Mouse (Mus musculus): ENCODE data around the gene Gm5767. TPM values are rescaled to one million over a fixed set of nuclear protein-coding genes. Genes with fewer than 3 reads are reported as not detected.

The Gm5767 gene
- polyA plus RNA-seq, 1 experiment from 2014 or later = not detected

DNA sequence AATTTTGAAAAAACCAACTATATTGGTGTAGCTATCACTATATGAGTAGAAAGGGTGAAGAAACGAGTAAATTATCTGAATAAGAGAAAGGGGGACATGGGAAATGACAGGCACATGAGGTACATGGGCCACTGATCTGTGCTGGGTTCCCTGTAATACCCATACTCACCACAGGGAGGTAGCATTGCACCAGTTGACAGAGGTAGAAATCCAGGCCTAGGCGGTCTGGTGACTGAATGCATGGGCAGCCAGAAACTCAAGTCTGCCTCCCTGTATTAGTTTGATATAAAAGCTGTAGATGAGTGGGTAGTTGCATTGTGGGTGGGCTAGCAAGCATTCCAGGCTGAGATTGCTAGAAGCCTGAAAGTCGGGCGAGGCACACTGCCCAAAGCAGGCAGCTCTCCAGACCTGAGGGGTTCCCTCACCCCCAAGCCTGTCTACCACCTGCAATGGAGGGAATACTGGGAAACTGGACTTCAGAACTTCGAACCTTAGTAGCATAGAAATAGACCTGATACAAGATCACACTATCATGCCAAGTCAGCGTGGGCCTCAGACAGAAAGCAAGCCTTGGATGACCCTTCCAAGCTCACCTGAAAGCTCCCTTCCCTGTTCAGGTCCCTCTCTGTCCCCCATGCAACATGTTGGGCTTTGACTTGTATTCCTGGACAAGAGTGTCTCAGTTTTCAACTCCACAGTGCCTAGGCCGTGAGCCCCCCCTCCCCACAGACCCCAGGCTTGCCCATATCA, 5.7 kb downstream of the Gm5767 start:
- peak; percentile 62 for ATAC-seq
- no peak overlapping the region for H3K27ac ChIP-seq (ENCODE audit: low read length)
- H3K27me3 ChIP-seq (ENCODE audit: control insufficient read depth, insufficient read depth, low read depth, low read length) = no peaks in the 10 kb centered on the region
- H3K4me3 ChIP-seq (ENCODE audit: low read depth, low read length) = no peak overlapping the region
- H3K4me2 ChIP-seq (ENCODE audit: low read length) = no peak overlapping the region
- 57% methylated on average over 7 of the region's 7 CpGs for WGBS
- peaks cover 7% of the 10 kb centered on the region; the same call in 1 of the 2 replicates for H3K36me3 ChIP-seq (ENCODE audit: control insufficient read depth, insufficient read depth, low read length)
- no peaks in the 10 kb centered on the region for H3K4me1 ChIP-seq (ENCODE audit: control insufficient read depth, insufficient read depth, low read length)
- no peak overlapping the region for H3K9ac ChIP-seq (ENCODE audit: low read depth, low read length)
- H3K9me3 ChIP-seq (replicated peaks; ENCODE audit: control insufficient read depth, low read length, poor library complexity, severe bottlenecking) = no peaks in the 10 kb centered on the region

DNA sequence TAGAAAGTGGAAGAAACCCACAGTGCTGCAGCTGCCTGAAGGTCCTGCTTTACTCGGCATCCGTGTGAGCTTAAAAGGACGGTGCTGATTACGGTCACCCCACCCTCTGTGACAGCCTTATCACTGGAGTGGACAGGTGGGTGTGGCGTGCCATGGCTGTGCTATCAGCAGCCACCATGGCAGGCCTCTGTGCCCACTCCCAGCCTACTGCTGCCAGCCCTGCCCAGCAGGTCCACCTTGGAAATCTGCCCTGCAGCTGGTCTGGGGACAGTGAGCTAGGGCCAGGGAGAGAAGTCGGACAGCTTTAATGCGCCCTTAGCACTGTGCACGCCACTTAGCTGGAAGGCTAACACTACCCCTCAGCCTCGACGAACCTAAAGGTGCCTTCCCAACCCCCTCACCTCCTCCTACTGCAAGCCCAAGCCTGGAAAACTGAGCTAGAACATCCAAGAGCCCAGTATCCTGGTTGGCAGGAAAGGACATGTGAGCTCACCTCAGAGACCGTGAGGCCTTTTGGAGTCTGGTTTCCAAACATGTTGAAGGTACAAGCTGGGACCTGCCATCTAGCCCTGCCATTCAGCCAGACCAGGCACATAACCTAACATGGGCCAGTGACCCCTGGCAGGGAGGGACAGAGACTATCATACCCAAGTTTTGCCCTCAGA, 6.4 kb downstream of the Gm5767 start:
- no peaks in the 10 kb centered on the region for H3K4me1 ChIP-seq (ENCODE audit: control insufficient read depth, insufficient read depth, low read length)
- no peak overlapping the region for H3K9ac ChIP-seq (ENCODE audit: low read depth, low read length)
- no peak overlapping the region for H3K4me2 ChIP-seq (ENCODE audit: low read length)
- H3K9me3 ChIP-seq (replicated peaks; ENCODE audit: control insufficient read depth, low read length, poor library complexity, severe bottlenecking) = no peaks in the 10 kb centered on the region
- no peak overlapping the region for H3K4me3 ChIP-seq (ENCODE audit: low read depth, low read length)
- ATAC-seq = no peak
- H3K27me3 ChIP-seq (ENCODE audit: control insufficient read depth, insufficient read depth, low read depth, low read length) = no peaks in the 10 kb centered on the region
- 83% methylated on average over 11 of the region's 11 CpGs for WGBS
- H3K27ac ChIP-seq (ENCODE audit: low read length) = no peak overlapping the region
- peaks cover 7% of the 10 kb centered on the region; the same call in 1 of the 2 replicates for H3K36me3 ChIP-seq (ENCODE audit: control insufficient read depth, insufficient read depth, low read length)

DNA sequence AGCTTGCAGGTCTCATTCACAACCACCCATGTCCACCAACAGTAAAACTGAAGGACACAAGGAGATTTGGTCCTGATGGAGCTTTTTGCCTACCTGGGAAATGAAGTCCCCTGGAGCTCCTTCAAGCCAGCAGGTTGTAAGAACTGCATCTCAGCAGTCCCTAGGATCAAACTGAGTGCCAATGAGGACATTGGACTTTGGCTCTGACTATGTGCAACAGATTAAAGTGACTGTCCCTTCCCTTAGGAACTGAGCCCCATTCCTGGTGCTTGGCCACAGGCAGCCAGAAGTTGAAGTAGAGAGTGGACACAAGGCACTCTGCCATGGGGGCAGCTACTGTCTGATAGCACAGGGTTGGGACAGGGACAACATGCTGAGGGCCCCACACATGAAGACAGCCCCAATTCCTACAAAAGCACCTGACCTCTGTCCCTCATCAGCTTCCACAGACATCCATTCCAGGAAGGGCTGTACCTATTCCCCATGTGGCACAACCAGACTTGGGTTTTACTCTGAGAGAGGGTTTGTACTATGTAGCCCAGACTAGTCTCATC, 7.1 kb downstream of the Gm5767 start:
- H3K4me2 ChIP-seq (ENCODE audit: low read length) = no peak overlapping the region
- H3K27ac ChIP-seq (ENCODE audit: low read length) = no peak overlapping the region
- no peaks in the 10 kb centered on the region for H3K9me3 ChIP-seq (replicated peaks; ENCODE audit: control insufficient read depth, low read length, poor library complexity, severe bottlenecking)
- no peaks in the 10 kb centered on the region for H3K27me3 ChIP-seq (ENCODE audit: control insufficient read depth, insufficient read depth, low read depth, low read length)
- H3K36me3 ChIP-seq (ENCODE audit: control insufficient read depth, insufficient read depth, low read length) = peaks cover 9% of the 10 kb centered on the region; the same call in 1 of the 2 replicates
- H3K9ac ChIP-seq (ENCODE audit: low read depth, low read length) = no peak overlapping the region
- ATAC-seq = no peak
- H3K4me1 ChIP-seq (ENCODE audit: control insufficient read depth, insufficient read depth, low read length) = no peaks in the 10 kb centered on the region
- no peak overlapping the region for H3K4me3 ChIP-seq (ENCODE audit: low read depth, low read length)

DNA sequence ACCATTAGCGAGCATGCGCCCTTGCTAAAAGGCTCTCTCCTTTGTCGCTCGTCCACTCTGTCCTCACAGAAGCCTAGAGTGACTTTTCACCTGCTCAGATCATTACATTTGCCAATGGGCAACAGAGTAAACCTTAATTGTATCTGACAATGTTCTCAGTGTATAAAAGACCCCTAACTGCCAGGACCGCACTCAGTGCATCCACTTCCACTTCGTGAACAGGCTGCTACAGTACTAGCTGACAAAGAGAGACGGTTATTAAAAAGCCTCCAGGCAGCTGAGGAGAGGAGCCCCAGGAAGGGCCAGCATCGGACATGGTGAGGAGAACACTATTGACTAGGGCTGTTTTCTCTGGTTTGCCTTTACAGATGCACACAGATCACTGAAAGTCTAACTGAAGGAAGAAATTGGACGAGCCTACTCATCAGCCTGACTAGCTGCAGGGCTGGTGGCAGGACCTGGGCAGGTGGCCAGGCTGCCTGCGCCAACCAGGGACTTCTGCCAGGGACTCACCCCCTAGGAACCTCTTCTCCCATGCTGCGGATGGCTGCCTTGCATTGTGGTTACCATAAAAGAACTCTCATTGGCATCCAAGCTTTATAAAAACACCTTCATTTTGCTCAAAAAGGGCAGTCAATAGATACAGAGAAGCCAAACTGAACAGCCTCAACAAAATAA, 9.5 kb downstream of the Gm5767 start:
- peak; percentile 71 for ATAC-seq
- no peak overlapping the region for H3K9ac ChIP-seq (ENCODE audit: low read depth, low read length)
- no peak overlapping the region for H3K4me2 ChIP-seq (ENCODE audit: low read length)
- no peaks in the 10 kb centered on the region for H3K9me3 ChIP-seq (replicated peaks; ENCODE audit: control insufficient read depth, low read length, poor library complexity, severe bottlenecking)
- peaks cover 25% of the 10 kb centered on the region for H3K36me3 ChIP-seq (ENCODE audit: control insufficient read depth, insufficient read depth, low read length)
- no peak overlapping the region for H3K27ac ChIP-seq (ENCODE audit: low read length)
- H3K27me3 ChIP-seq (ENCODE audit: control insufficient read depth, insufficient read depth, low read depth, low read length) = no peaks in the 10 kb centered on the region
- 78% methylated on average over 11 of the region's 11 CpGs for WGBS
- H3K4me3 ChIP-seq (ENCODE audit: low read depth, low read length) = no peak overlapping the region
- H3K4me1 ChIP-seq (ENCODE audit: control insufficient read depth, insufficient read depth, low read length) = no peaks in the 10 kb centered on the region

DNA sequence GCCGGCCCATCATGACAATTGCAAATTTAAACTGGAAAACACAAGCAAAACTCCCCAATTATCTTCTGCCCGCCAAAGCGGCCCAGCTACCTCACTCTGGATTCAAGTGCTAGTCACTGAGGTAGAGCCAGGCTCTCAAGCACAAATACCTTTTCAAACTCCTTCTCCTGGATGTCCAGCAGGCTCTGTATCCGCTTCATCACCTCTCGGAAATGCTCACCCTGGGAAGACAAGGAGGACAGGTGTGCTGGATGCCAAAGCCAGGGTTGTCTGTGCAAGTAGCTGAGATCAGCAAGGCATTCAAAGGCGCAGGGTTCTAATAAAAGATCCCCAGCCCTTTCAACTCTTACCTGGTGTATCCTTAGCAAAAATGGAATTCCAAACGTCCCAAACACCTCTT, 10.6 kb downstream of the Gm5767 start:
- Histone ChIP-seq H3K36me3 (ENCODE audit: control insufficient read depth, insufficient read depth, low read length) (peaks cover 32% of the 10 kb centered on the region), H3K9me3 (replicated peaks; ENCODE audit: control insufficient read depth, low read length, poor library complexity, severe bottlenecking) (no peaks in the 10 kb centered on the region), H3K4me3 (ENCODE audit: low read depth, low read length) (no peak overlapping the region), H3K4me2 (ENCODE audit: low read length) (no peak overlapping the region), H3K9ac (ENCODE audit: low read depth, low read length) (no peak overlapping the region), H3K4me1 (ENCODE audit: control insufficient read depth, insufficient read depth, low read length) (no peaks in the 10 kb centered on the region), H3K27me3 (ENCODE audit: control insufficient read depth, insufficient read depth, low read depth, low read length) (no peaks in the 10 kb centered on the region), H3K27ac (ENCODE audit: low read length) (no peak overlapping the region)
- no peak for ATAC-seq
- 91% methylated on average over 7 of the region's 7 CpGs for WGBS

DNA sequence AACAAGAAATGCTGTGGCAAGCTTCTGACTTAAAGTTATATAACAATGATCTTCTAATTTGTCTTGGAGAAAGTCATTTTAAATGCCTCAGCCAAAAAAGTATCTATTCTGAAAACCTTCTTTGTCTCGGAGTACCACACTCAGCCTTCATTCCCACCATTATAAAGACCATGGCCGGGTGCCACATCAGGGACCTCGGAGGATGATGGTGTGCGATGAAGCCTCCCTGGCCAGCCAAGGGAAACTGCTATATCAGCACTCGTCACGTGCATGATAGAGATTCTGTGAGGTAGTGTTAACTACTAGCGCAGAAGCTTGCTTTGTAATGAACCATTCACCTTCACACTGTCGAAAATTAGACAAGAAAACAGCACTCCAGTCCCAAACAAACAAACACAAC, 19.0 kb downstream of the Gm5767 start:
- Histone ChIP-seq H3K27me3 (ENCODE audit: control insufficient read depth, insufficient read depth, low read depth, low read length) (no peaks in the 10 kb centered on the region), H3K9me3 (replicated peaks; ENCODE audit: control insufficient read depth, low read length, poor library complexity, severe bottlenecking) (no peaks in the 10 kb centered on the region), H3K4me3 (ENCODE audit: low read depth, low read length) (no peak overlapping the region), H3K36me3 (ENCODE audit: control insufficient read depth, insufficient read depth, low read length) (peaks cover 63% of the 10 kb centered on the region), H3K27ac (ENCODE audit: low read length) (no peak overlapping the region), H3K4me1 (ENCODE audit: control insufficient read depth, insufficient read depth, low read length) (no peaks in the 10 kb centered on the region), H3K9ac (ENCODE audit: low read depth, low read length) (no peak overlapping the region), H3K4me2 (ENCODE audit: low read length) (no peak overlapping the region)
- no peak for ATAC-seq
- WGBS = 90% methylated on average over 8 of the region's 8 CpGs

DNA sequence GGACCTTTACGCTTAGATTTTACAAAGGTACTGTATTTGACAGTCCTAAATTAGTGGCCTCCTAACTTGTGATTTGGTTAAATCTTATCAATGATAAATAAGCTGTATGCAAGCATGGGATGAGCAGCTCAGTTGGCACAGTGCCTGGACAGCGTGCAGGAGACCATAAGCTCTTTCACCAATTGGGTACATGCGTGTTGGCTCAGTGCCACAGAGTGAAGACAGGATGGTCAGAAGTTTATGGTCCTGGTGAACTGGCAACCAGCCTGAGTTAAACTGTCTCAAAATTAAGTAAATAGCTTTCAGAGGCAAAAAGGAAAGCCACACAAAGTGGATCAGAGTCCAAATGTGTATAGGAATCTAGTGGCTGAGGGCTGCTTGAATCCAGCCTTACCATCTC, 20.0 kb downstream of the Gm5767 start:
- no peaks in the 10 kb centered on the region for H3K9me3 ChIP-seq (replicated peaks; ENCODE audit: control insufficient read depth, low read length, poor library complexity, severe bottlenecking)
- WGBS = 90% methylated on average over 3 of the region's 3 CpGs
- H3K4me2 ChIP-seq (ENCODE audit: low read length) = no peak overlapping the region
- no peak for ATAC-seq
- H3K36me3 ChIP-seq (ENCODE audit: control insufficient read depth, insufficient read depth, low read length) = peaks cover 57% of the 10 kb centered on the region
- H3K27ac ChIP-seq (ENCODE audit: low read length) = no peak overlapping the region
- H3K4me1 ChIP-seq (ENCODE audit: control insufficient read depth, insufficient read depth, low read length) = no peaks in the 10 kb centered on the region
- no peak overlapping the region for H3K9ac ChIP-seq (ENCODE audit: low read depth, low read length)
- H3K4me3 ChIP-seq (ENCODE audit: low read depth, low read length) = no peak overlapping the region
- no peaks in the 10 kb centered on the region for H3K27me3 ChIP-seq (ENCODE audit: control insufficient read depth, insufficient read depth, low read depth, low read length)

DNA sequence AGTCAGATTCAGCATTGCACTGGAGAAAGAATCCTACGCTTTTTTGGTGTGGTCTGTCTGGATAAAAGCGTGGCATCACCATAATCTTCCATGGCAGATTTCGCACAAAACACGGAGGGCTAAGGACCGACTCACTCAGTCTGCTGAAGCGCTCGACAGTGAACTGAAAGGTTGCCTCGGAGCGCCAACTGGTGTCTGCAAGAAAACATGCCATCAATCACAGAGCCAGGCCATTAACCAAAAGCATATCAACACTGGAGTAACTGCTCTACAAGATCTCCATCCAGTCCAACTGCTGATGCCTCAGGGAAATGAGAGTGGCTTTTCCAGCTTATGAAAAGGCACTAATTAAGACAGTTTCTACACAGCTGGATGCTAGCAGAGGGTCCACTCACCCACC, 31.4 kb downstream of the Gm5767 start:
- no peak overlapping the region for H3K4me3 ChIP-seq (ENCODE audit: low read depth, low read length)
- H3K36me3 ChIP-seq (ENCODE audit: control insufficient read depth, insufficient read depth, low read length) = peaks cover 16% of the 10 kb centered on the region
- no peaks in the 10 kb centered on the region for H3K27me3 ChIP-seq (ENCODE audit: control insufficient read depth, insufficient read depth, low read depth, low read length)
- H3K4me2 ChIP-seq (ENCODE audit: low read length) = no peak overlapping the region
- no peaks in the 10 kb centered on the region for H3K9me3 ChIP-seq (replicated peaks; ENCODE audit: control insufficient read depth, low read length, poor library complexity, severe bottlenecking)
- ATAC-seq = no peak
- 62% methylated on average over 9 of the region's 9 CpGs for WGBS
- no peak overlapping the region for H3K9ac ChIP-seq (ENCODE audit: low read depth, low read length)
- H3K27ac ChIP-seq (ENCODE audit: low read length) = no peak overlapping the region
- no peaks in the 10 kb centered on the region for H3K4me1 ChIP-seq (ENCODE audit: control insufficient read depth, insufficient read depth, low read length)

DNA sequence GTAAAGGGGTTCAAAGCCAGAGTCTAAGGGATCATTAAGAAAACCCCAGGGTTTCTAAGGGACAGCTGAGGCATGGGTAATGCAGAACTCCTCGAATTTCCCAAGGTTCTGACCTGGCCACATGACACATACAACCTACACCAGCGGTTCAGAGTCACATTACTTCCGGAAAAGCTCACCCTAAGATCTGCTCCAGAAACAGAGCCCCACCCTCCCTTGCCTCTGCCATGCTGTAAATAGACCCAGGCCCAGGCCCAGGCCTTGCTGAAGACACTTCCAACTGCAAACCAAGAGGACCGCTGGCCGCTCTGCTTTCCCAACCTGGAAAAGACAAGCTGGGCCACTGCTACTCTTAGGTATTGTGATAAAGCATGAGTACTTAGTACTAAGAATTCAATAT, 34.3 kb downstream of the Gm5767 start:
- H3K9ac ChIP-seq (ENCODE audit: low read depth, low read length) = no peak overlapping the region
- no peaks in the 10 kb centered on the region for H3K9me3 ChIP-seq (replicated peaks; ENCODE audit: control insufficient read depth, low read length, poor library complexity, severe bottlenecking)
- H3K4me3 ChIP-seq (ENCODE audit: low read depth, low read length) = no peak overlapping the region
- no peak overlapping the region for H3K4me2 ChIP-seq (ENCODE audit: low read length)
- no peaks in the 10 kb centered on the region for H3K27me3 ChIP-seq (ENCODE audit: control insufficient read depth, insufficient read depth, low read depth, low read length)
- H3K4me1 ChIP-seq (ENCODE audit: control insufficient read depth, insufficient read depth, low read length) = peaks cover 6% of the 10 kb centered on the region; the same call in 1 of the 2 replicates
- H3K36me3 ChIP-seq (ENCODE audit: control insufficient read depth, insufficient read depth, low read length) = peaks cover 7% of the 10 kb centered on the region
- no peak for ATAC-seq
- no peak overlapping the region for H3K27ac ChIP-seq (ENCODE audit: low read length)
- WGBS = 86% methylated on average over 5 of the region's 5 CpGs

Measured in midbrain, embryonic 16.5 days (tissue).